Mouse (Mus musculus): ENCODE data around the gene 3110040M04Rik. TPM values are rescaled to one million over a fixed set of nuclear protein-coding genes. Genes with fewer than 3 reads are reported as not detected.

The 3110040M04Rik gene
- total RNA-seq, 2 experiments from 2014 or later, result not detected

Other genes with a start within 250 kb of the 3110040M04Rik start
- gene Hmcn1, start 210.7 kb upstream of the 3110040M04Rik start, total RNA-seq (2021), result 1 to 10 TPM; 3.5 to 5.4 TPM
- gene Gm47985, start 21.6 kb upstream of the 3110040M04Rik start, total RNA-seq (2021), result not detected
- not detected for gene Gm8947, start 11.7 kb upstream of the 3110040M04Rik start, total RNA-seq (2021)
- not detected for gene Gm47995, start 5.7 kb upstream of the 3110040M04Rik start, total RNA-seq (2021)
- not detected for gene Gm47996, start 6.0 kb downstream of the 3110040M04Rik start, total RNA-seq (2021)
- 100 to 1,000 TPM; 125 to 135 TPM for gene Ivns1abp, start 140.4 kb downstream of the 3110040M04Rik start, total RNA-seq (2021)
- gene Swt1, start 224.3 kb downstream of the 3110040M04Rik start, total RNA-seq (2021), result 1 to 10 TPM; 8.6 to 9.0 TPM
- 10 to 100 TPM; 24.6 to 27.6 TPM for gene Trmt1l, start 224.4 kb downstream of the 3110040M04Rik start, total RNA-seq (2021)

Data from left cerebral cortex, postnatal 14 days (tissue).